Mouse (Mus musculus): ENCODE measurements around the gene Ifitm2. TPM values are rescaled to one million over a fixed set of nuclear protein-coding genes. Genes with fewer than 3 reads are reported as not detected.

The Ifitm2 gene
- polyA plus RNA-seq, 1 experiment from 2014 or later: 1,542 TPM

- peak overlapping the region; percentile 39 for H3K4me2 ChIP-seq (replicated peaks)
- peaks cover 28% of the 10 kb centered on the region for H3K4me1 ChIP-seq
- no peak overlapping the region for H3K9ac ChIP-seq
- WGBS: 6% methylated on average over 14 of the region's 14 CpGs
- ATAC-seq (ENCODE audit: insufficient number of reproducible peaks, low FRiP score, low TSS enrichment, low read depth): peak; percentile 77
- H3K27me3 ChIP-seq: no peaks in the 10 kb centered on the region
- H3K27ac ChIP-seq (replicated peaks): peak overlapping the region; percentile 82
- H3K9me3 ChIP-seq (replicated peaks): no peaks in the 10 kb centered on the region
- H3K4me3 ChIP-seq (replicated peaks): peak overlapping the region; percentile 26
- H3K36me3 ChIP-seq: no peaks in the 10 kb centered on the region
Observed at GRCm38 (mm10) chr7:140967862-140968591, 12.2 kb upstream of the Ifitm2 start.

- peak within 1 kb of the TSS; percentile 82 for H3K27ac ChIP-seq (replicated peaks)
- ATAC-seq (ENCODE audit: insufficient number of reproducible peaks, low FRiP score, low TSS enrichment, low read depth): no peak
Observed at GRCm38 (mm10) chr7:140966921-140967320, 11.1 kb upstream of the Ifitm2 start, which contains the start of gene Ifitm1. Gene Ifitm1, plus strand, starts transcription at chr7:140967221.

GRCm38 (mm10) chr7:140962733-140963132 is 6.9 kb upstream of the Ifitm2 start:
- ATAC-seq (ENCODE audit: insufficient number of reproducible peaks, low FRiP score, low TSS enrichment, low read depth): no peak
- 76% methylated on average over 2 of the region's 2 CpGs for WGBS
- Histone ChIP-seq H3K9ac (no peak overlapping the region), H3K4me3 (replicated peaks) (no peak overlapping the region), H3K4me2 (replicated peaks) (no peak overlapping the region), H3K9me3 (replicated peaks) (no peaks in the 10 kb centered on the region), H3K36me3 (no peaks in the 10 kb centered on the region), H3K27ac (replicated peaks) (no peak overlapping the region), H3K4me1 (peaks cover 15% of the 10 kb centered on the region), H3K27me3 (no peaks in the 10 kb centered on the region)

More at GRCm38 (mm10) chr7:140966921-140967320, 11.1 kb upstream of the Ifitm2 start, which contains the start of gene Ifitm1:
- no peaks in the 10 kb centered on the region for H3K9me3 ChIP-seq (replicated peaks)
- 87% methylated on average over 4 of the region's 4 CpGs for whole genome bisulfite sequencing
- no peak within 1 kb of the TSS for H3K9ac ChIP-seq
- peak within 1 kb of the TSS; percentile 39 for H3K4me2 ChIP-seq (replicated peaks)
- peak within 1 kb of the TSS; percentile 26 for H3K4me3 ChIP-seq (replicated peaks)
- H3K27me3 ChIP-seq: no peaks in the 10 kb centered on the region
- H3K36me3 ChIP-seq: no peaks in the 10 kb centered on the region
- peaks cover 25% of the 10 kb centered on the region for H3K4me1 ChIP-seq

GRCm38 (mm10) chr7:140961416-140961815 is 5.6 kb upstream of the Ifitm2 start:
- Histone ChIP-seq H3K27me3 (no peaks in the 10 kb centered on the region), H3K36me3 (no peaks in the 10 kb centered on the region), H3K9me3 (replicated peaks) (no peaks in the 10 kb centered on the region), H3K9ac (no peak overlapping the region), H3K4me3 (replicated peaks) (no peak overlapping the region), H3K4me2 (replicated peaks) (no peak overlapping the region), H3K4me1 (peaks cover 18% of the 10 kb centered on the region), H3K27ac (replicated peaks) (no peak overlapping the region)
- ATAC-seq (ENCODE audit: insufficient number of reproducible peaks, low FRiP score, low TSS enrichment, low read depth): no peak
- WGBS: 69% methylated on average over 2 of the region's 2 CpGs

- Histone ChIP-seq H3K4me3 (replicated peaks) (no peak overlapping the region), H3K36me3 (no peaks in the 10 kb centered on the region), H3K9ac (no peak overlapping the region), H3K27me3 (no peaks in the 10 kb centered on the region), H3K9me3 (replicated peaks) (no peaks in the 10 kb centered on the region), H3K4me1 (peaks cover 23% of the 10 kb centered on the region), H3K4me2 (replicated peaks) (no peak overlapping the region), H3K27ac (replicated peaks) (no peak overlapping the region)
- WGBS: 78% methylated on average over 5 of the region's 5 CpGs
- ATAC-seq (ENCODE audit: insufficient number of reproducible peaks, low FRiP score, low TSS enrichment, low read depth): no peak
Observed at GRCm38 (mm10) chr7:140960026-140960425, 4.2 kb upstream of the Ifitm2 start.

- Histone ChIP-seq H3K27ac (replicated peaks) (peak overlapping the region; percentile 55; the same call in 1 of the 2 replicates), H3K4me3 (replicated peaks) (no peak overlapping the region), H3K9me3 (replicated peaks) (no peaks in the 10 kb centered on the region), H3K27me3 (no peaks in the 10 kb centered on the region), H3K4me2 (replicated peaks) (no peak overlapping the region), H3K9ac (no peak overlapping the region), H3K4me1 (peaks cover 24% of the 10 kb centered on the region), H3K36me3 (no peaks in the 10 kb centered on the region)
- ATAC-seq (ENCODE audit: insufficient number of reproducible peaks, low FRiP score, low TSS enrichment, low read depth): no peak
- WGBS: 12% methylated on average over 9 of the region's 9 CpGs
Observed at GRCm38 (mm10) chr7:140959181-140959901, 3.6 kb upstream of the Ifitm2 start.

GRCm38 (mm10) chr7:140956556-140956869 is 726 bp upstream of the Ifitm2 start:
- H3K27me3 ChIP-seq: no peaks in the 10 kb centered on the region
- H3K9me3 ChIP-seq (replicated peaks): no peaks in the 10 kb centered on the region
- peaks cover 53% of the 10 kb centered on the region for H3K4me1 ChIP-seq
- peak overlapping the region; percentile 66 for H3K4me3 ChIP-seq (replicated peaks)
- peak overlapping the region; percentile 82 for H3K4me2 ChIP-seq (replicated peaks)
- peaks cover 7% of the 10 kb centered on the region; the same call in 1 of the 2 replicates for H3K36me3 ChIP-seq
- no peak overlapping the region; the same call in 1 of the 2 replicates for H3K9ac ChIP-seq
- WGBS: 22% methylated on average over 6 of the region's 6 CpGs
- peak overlapping the region; percentile 98 for H3K27ac ChIP-seq (replicated peaks)
- no peak for ATAC-seq (ENCODE audit: insufficient number of reproducible peaks, low FRiP score, low TSS enrichment, low read depth)

GRCm38 (mm10) chr7:140955342-140955741 is 445 bp downstream of the Ifitm2 start:
- under 1% methylated on average over 17 of the region's 17 CpGs for WGBS
- Histone ChIP-seq H3K9ac (peak overlapping the region; percentile 74), H3K4me3 (replicated peaks) (peak overlapping the region; percentile 66), H3K4me1 (peaks cover 64% of the 10 kb centered on the region), H3K36me3 (peaks cover 7% of the 10 kb centered on the region; the same call in 1 of the 2 replicates), H3K27ac (replicated peaks) (peak overlapping the region; percentile 98), H3K27me3 (no peaks in the 10 kb centered on the region), H3K4me2 (replicated peaks) (peak overlapping the region; percentile 82), H3K9me3 (replicated peaks) (no peaks in the 10 kb centered on the region)
- no peak for ATAC-seq (ENCODE audit: insufficient number of reproducible peaks, low FRiP score, low TSS enrichment, low read depth)

- Histone ChIP-seq H3K36me3 (peaks cover 10% of the 10 kb centered on the region), H3K4me1 (peaks cover 71% of the 10 kb centered on the region), H3K9ac (peak overlapping the region; percentile 74), H3K4me3 (replicated peaks) (peak overlapping the region; percentile 66), H3K27me3 (no peaks in the 10 kb centered on the region), H3K4me2 (replicated peaks) (peak overlapping the region; percentile 82), H3K27ac (replicated peaks) (peak overlapping the region; percentile 98), H3K9me3 (replicated peaks) (no peaks in the 10 kb centered on the region)
- no peak for ATAC-seq (ENCODE audit: insufficient number of reproducible peaks, low FRiP score, low TSS enrichment, low read depth)
- WGBS: 3% methylated on average over 9 of the region's 9 CpGs
Observed at GRCm38 (mm10) chr7:140954733-140955071, 1.1 kb downstream of the Ifitm2 start.

- no peak for ATAC-seq (ENCODE audit: insufficient number of reproducible peaks, low FRiP score, low TSS enrichment, low read depth)
- peaks cover 17% of the 10 kb centered on the region for H3K36me3 ChIP-seq
- H3K9ac ChIP-seq: peak overlapping the region; percentile 74
- peak overlapping the region; percentile 82 for H3K4me2 ChIP-seq (replicated peaks)
- H3K4me3 ChIP-seq (replicated peaks): peak overlapping the region; percentile 66
- no peaks in the 10 kb centered on the region for H3K27me3 ChIP-seq
- no peaks in the 10 kb centered on the region for H3K9me3 ChIP-seq (replicated peaks)
- WGBS: 41% methylated on average over 15 of the region's 15 CpGs
- H3K4me1 ChIP-seq: peaks cover 68% of the 10 kb centered on the region
- H3K27ac ChIP-seq (replicated peaks): peak overlapping the region; percentile 98
Observed at GRCm38 (mm10) chr7:140953800-140954732, 1.7 kb downstream of the Ifitm2 start.

GRCm38 (mm10) chr7:140953133-140953532 is 2.7 kb downstream of the Ifitm2 start:
- H3K36me3 ChIP-seq: peaks cover 26% of the 10 kb centered on the region
- ATAC-seq (ENCODE audit: insufficient number of reproducible peaks, low FRiP score, low TSS enrichment, low read depth): no peak
- no peaks in the 10 kb centered on the region for H3K27me3 ChIP-seq
- peaks cover 64% of the 10 kb centered on the region for H3K4me1 ChIP-seq
- H3K9me3 ChIP-seq (replicated peaks): no peaks in the 10 kb centered on the region
- H3K4me3 ChIP-seq (replicated peaks): peak overlapping the region; percentile 66
- 0 out of 2 replicates have a peak overlapping the region, but pooled peaks have one; percentile 74 for H3K9ac ChIP-seq
- 85% methylated on average over 11 of the region's 11 CpGs for WGBS
- peak overlapping the region; percentile 82 for H3K4me2 ChIP-seq (replicated peaks)
- H3K27ac ChIP-seq (replicated peaks): peak overlapping the region; percentile 98; the same call in 1 of the 2 replicates
